Mouse (Mus musculus): ENCODE results near the gene Hspa5.
"Not testable (repeated sequence)": the region's sequence is repeated elsewhere in the genome, so short reads cannot be mapped to it uniquely, and the experiment has no call there.

The Hspa5 gene

DNA sequence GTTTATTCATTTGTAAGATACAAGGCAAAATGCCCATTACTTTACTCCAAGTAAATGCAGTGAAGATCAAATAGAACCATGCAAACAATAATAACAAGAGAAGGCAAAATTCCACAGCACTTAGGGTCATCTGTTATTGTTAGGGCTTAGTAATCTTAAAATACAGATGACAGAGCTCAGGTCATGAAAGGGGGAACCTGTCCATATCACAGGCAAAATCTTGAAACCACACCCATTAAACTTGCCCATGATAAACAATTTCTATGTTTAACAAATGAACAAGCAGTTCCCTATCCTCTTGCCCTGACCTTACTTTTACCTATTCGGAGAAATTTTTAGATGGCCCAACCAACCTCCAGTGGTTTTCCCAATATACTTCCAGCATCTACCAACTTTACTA lies 37.8 kb downstream of the Hspa5 start:
- DNase-seq: no peak

GRCm38 (mm10) chr2:34810775-34811174 lies 39.0 kb downstream of the Hspa5 start:
- no peak for DNase-seq

DNA sequence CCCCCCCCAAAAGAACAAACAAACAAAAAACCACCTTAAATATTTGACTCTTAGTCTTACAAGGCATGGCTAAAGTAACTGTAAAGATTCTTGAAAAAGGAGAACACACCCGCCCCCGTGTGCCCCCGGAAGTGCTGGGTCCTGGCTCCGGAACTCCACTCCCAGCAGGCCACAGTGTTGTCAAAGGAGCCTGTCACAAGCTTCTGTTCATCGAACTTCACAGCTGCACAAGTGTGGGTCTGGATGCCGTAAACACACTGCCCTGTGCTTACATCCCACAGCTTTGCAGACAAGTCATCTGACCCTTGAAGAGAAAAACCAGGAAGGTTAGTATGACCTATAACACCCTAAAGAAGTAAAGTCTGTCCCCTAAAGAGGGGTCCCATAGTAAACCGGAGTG lies 40.9 kb downstream of the Hspa5 start:
- no peak for DNase-seq

DNA sequence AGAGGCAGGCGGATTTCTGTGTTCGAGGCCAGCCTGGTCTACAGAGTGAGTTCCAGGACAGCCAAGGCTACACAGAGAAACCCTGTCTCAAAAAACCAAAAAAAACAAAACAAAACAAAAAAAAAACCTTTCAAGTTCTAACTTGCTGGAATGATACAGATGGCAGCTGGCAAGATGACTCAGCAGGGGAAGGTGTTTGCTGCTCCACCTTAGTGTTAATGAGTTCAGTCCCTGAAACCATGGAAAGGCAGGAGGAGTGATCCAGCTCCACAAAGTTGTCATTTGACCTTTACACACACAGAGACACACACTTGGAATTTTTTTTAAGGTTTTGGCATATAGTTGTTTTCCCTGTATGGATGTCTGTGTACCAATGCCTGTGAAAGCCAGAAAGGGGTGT lies 44.1 kb downstream of the Hspa5 start:
- not testable (repeated sequence) for DNase-seq

DNA sequence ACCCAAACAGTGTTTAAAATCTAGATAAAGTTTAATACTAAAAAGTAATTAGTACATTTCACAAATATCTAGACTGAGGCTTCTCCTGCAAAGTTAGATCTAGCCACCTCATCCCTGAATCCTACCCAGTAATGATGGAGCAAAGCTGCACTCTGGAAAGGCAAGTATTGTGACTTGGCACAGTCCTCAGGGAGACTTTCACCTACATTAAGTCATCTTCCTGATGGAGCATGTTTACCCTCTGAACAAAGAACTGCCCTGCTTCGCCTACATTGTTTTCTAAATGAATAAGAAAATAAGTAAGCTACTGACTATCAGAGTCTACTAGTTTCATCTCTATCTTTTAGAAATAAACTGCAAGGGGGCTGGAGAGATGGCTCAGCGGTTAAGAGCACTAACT lies 46.7 kb downstream of the Hspa5 start:
- no peak for DNase-seq

DNA sequence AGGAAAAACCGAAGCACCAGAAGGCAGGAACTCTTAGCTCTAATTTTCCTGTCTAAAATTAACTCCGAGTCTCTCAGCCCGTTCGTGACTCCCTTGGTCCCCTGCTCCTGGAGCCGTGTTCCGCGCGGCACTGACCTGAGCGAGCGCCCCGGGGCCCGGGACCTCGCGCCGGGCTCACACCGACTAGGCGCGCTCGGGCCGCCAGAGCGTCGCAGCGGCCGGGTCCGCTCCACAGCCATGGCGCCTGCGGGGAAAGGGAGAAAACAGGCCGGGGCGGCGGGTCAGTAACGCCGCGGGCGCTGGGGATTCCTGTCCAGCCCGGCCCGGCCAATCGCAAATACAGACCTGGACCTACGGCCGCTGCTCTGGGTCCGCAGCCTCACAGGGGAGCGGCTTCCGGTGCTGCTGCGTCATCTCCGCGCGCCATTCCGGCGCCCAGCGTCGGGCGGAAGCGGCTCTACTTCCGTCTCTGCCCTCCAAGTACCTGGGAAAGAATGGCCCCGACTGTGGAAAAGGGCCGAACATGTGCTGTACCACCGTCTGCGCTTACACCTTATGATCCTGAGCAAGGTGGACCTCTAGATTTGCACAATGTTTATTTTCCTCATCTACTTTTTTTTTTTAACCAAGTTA lies 54.2 kb downstream of the Hspa5 start, which contains the start of gene Fbxw2:
TSS of gene Fbxw2 (minus strand) at position 485 of the 633 bp plus-strand sequence.
- DNase-seq: peak; percentile 93 to 96

- peak in 1 of 2 experiments; percentile 13 for DNase-seq
Observed at GRCm38 (mm10) chr2:34826460-34827231, 54.9 kb downstream of the Hspa5 start.
